Mouse (Mus musculus) T-helper 1 cell (primary cell): ENCODE results near the gene Lrrc20.

Source experiments
- in situ Hi-C: fragments of 300-600 bp; cut with MboI, MseI; formaldehyde crosslinking; loops from one replicate; pipeline ENCODE4 v1.15.1; 2025; ENCODE audit warnings: high pct_unique_total_duplicates

The Lrrc20 gene

GRCm38 (mm10) chr10:61627938-61628250 is 152.3 kb downstream of the Lrrc20 start:
- in situ Hi-C loops, result no loop called here
